Mouse (Mus musculus) CH12.LX (cell line): ENCODE results near the gene Mmgt1. TPM values are rescaled to one million over a fixed set of nuclear protein-coding genes. Genes with fewer than 3 reads are reported as not detected.

Source experiments
- DNase-seq: peaks from one replicate; pipeline ENCODE4 v3.0.0-alpha.2; 2013; ENCODE audit errors: extremely low read depth
- H3K27ac ChIP-seq: 2 replicates; pipeline ENCODE4 v1.5.1; 2012; ENCODE audit warnings: low read depth, mild to moderate bottlenecking, control low read depth, moderate library complexity; ENCODE audit not compliant: insufficient read depth
- H3K27me3 ChIP-seq: replicated peaks from 2 replicates; pipeline ENCODE3; 2012; ENCODE audit warnings: inconsistent platforms
- H3K36me3 ChIP-seq, 2 experiments: replicated peaks in 1 of 2; 2 replicates each; pipeline versions ENCODE3 to v1.6.1; 2012; ENCODE audit warnings: inconsistent platforms in 1 of 2, low read length in 1 of 2, mild to moderate bottlenecking in 1 of 2, mixed read lengths in 1 of 2, moderate library complexity in 1 of 2; ENCODE audit not compliant: control insufficient read depth in 1 of 2, insufficient read depth in 1 of 2
- H3K4me1 ChIP-seq, 2 experiments: 2 replicates each; pipeline ENCODE4 v1.6.1; 2012; ENCODE audit warnings: inconsistent platforms in 1 of 2, moderate library complexity in 1 of 2; ENCODE audit not compliant: insufficient read depth in 2 of 2, control insufficient read depth in 1 of 2
- H3K4me2 ChIP-seq: 2 replicates; pipeline ENCODE4 v1.6.1; 2012; ENCODE audit warnings: low read depth, mild to moderate bottlenecking, control low read depth; ENCODE audit not compliant: poor library complexity, insufficient read depth, severe bottlenecking
- H3K4me3 ChIP-seq, 3 experiments: fragments of 150-350 bp in 1 of 3; sonication (generic) in 1 of 3; replicated peaks in 1 of 3; 2 replicates each; pipeline versions ENCODE3 to v1.5.1; 2011 to 2012; ENCODE audit warnings: low read depth in 2 of 3, low read length in 2 of 3, mild to moderate bottlenecking in 2 of 3, moderate library complexity in 2 of 3, control low read depth in 1 of 3, improper control_type of control experiment in 1 of 3, inconsistent platforms in 1 of 3, mixed read lengths in 1 of 3; ENCODE audit not compliant: poor library complexity in 1 of 3
- H3K79me2 ChIP-seq: replicated peaks from 2 replicates; pipeline ENCODE4 v1.6.1; 2012; ENCODE audit warnings: mild to moderate bottlenecking, moderate library complexity; ENCODE audit not compliant: control insufficient read depth, poor library complexity, insufficient read depth, severe bottlenecking; ENCODE audit errors: extremely low read depth
- H3K9ac ChIP-seq: 2 replicates; pipeline ENCODE4 v1.6.1; 2012; ENCODE audit warnings: low read depth, mild to moderate bottlenecking, control low read depth, moderate library complexity; ENCODE audit not compliant: insufficient read depth
- H3K9me3 ChIP-seq: replicated peaks from 2 replicates; pipeline ENCODE3; 2012; ENCODE audit warnings: low read length, inconsistent platforms, mixed read lengths
- BHLHE40 ChIP-seq: IDR thresholded peaks from 2 replicates; pipeline ENCODE4 v1.6.1; 2011; ENCODE audit warnings: mild to moderate bottlenecking, low read depth, low read length, improper control_type of control experiment
- CHD2 ChIP-seq: IDR thresholded peaks from 2 replicates; pipeline ENCODE4 v1.6.1; 2011; ENCODE audit warnings: low read length, improper control_type of control experiment
- ELF1 ChIP-seq: IDR thresholded peaks from 2 replicates; pipeline ENCODE4 v1.6.1; 2014; ENCODE audit warnings: low read depth, mild to moderate bottlenecking, inconsistent platforms, low read length, improper control_type of control experiment
- GABPA ChIP-seq: IDR thresholded peaks from 2 replicates; pipeline ENCODE4 v1.6.1; 2012; ENCODE audit warnings: low read depth, low read length, improper control_type of control experiment, inconsistent platforms; ENCODE audit not compliant: insufficient replicate concordance
- JUN ChIP-seq: IDR thresholded peaks from 2 replicates; pipeline ENCODE4 v1.6.1; 2011; ENCODE audit warnings: low read depth, mild to moderate bottlenecking, low read length, improper control_type of control experiment, moderate library complexity; ENCODE audit not compliant: insufficient read depth
- KAT2A ChIP-seq: IDR thresholded peaks from 2 replicates; pipeline ENCODE4 v1.6.1; 2012; ENCODE audit warnings: low read length, improper control_type of control experiment, inconsistent platforms; ENCODE audit not compliant: insufficient replicate concordance
- MAFK ChIP-seq: IDR thresholded peaks from 2 replicates; pipeline ENCODE4 v1.6.1; 2011; ENCODE audit warnings: low read length, improper control_type of control experiment; ENCODE audit not compliant: insufficient replicate concordance
- MAX ChIP-seq: IDR thresholded peaks from 2 replicates; pipeline ENCODE4 v1.6.1; 2011; ENCODE audit warnings: low read length, improper control_type of control experiment
- MXI1 ChIP-seq: IDR thresholded peaks from 2 replicates; pipeline ENCODE4 v1.6.1; 2011; ENCODE audit warnings: mild to moderate bottlenecking, low read depth, low read length, improper control_type of control experiment
- NELFE ChIP-seq: IDR thresholded peaks from 2 replicates; pipeline ENCODE4 v1.6.1; 2011; ENCODE audit warnings: low read depth, low read length, improper control_type of control experiment
- NRF1 ChIP-seq: IDR thresholded peaks from 2 replicates; pipeline ENCODE4 v1.6.1; 2014; ENCODE audit warnings: low read depth, mild to moderate bottlenecking, inconsistent platforms, low read length, improper control_type of control experiment, moderate library complexity
- POLR2A ChIP-seq: IDR thresholded peaks from 2 replicates; pipeline ENCODE4 v1.6.1; 2011; ENCODE audit warnings: low read depth, mild to moderate bottlenecking, improper control_type of control experiment, low read length
- POLR2AphosphoS2 ChIP-seq: IDR thresholded peaks from 2 replicates; pipeline ENCODE4 v1.6.1; 2011; ENCODE audit warnings: low read depth, low read length, improper control_type of control experiment
- RCOR1 ChIP-seq: conservative IDR thresholded peaks from 2 replicates; pipeline ENCODE4 v1.6.1; 2012; ENCODE audit warnings: low read depth, mild to moderate bottlenecking, inconsistent platforms, low read length, improper control_type of control experiment
- TBP ChIP-seq: conservative IDR thresholded peaks from 2 replicates; pipeline ENCODE4 v1.6.1; 2011; ENCODE audit warnings: low read depth, low read length, improper control_type of control experiment
- ZMIZ1 ChIP-seq: IDR thresholded peaks from 2 replicates; pipeline ENCODE4 v1.6.1; 2012; ENCODE audit warnings: low read depth, mild to moderate bottlenecking, inconsistent platforms, low read length, improper control_type of control experiment
- dilution Hi-C: fragments of 300-500 bp; cut with MboI; formaldehyde crosslinking; loops from 2 replicates; pipeline ENCODE4 v1.14.3; 2020; ENCODE audit warnings: low sequenced_read_pairs; ENCODE audit not compliant: extremely low pct_unique_long_range_greater_than_20kb, extremely low pct_ligation_motif_present
- in situ Hi-C: fragments of 300-500 bp; cut with MboI; formaldehyde crosslinking; loops from 3 replicates; pipeline ENCODE4 v1.14.3; 2019; ENCODE audit warnings: low sequenced_read_pairs, low pct_ligation_motif_present, low pct_unique_long_range_greater_than_20kb, mixed read lengths
- polyA plus RNA-seq: library from polyadenylated mRNA; unstranded; fragments of >175 nt; gene quantifications from 2 replicates; pipeline ENCODE4 v1.2.1, GENCODE M21; 2012; ENCODE audit warnings: low read depth; ENCODE audit not compliant: insufficient read length
- total RNA-seq, 2 experiments: library from RNA; depleted of rRNA; stranded (reverse); fragments of 300-350 nt in 1 of 2; fragments of >200 nt in 1 of 2; gene quantifications; 2 replicates each; pipeline ENCODE4 v1.2.3; 2012 to 2014

Mmgt1 gene
- total and polyA plus RNA-seq, 3 experiments: 15.8 to 37.8 (median 17.0) TPM

DNA sequence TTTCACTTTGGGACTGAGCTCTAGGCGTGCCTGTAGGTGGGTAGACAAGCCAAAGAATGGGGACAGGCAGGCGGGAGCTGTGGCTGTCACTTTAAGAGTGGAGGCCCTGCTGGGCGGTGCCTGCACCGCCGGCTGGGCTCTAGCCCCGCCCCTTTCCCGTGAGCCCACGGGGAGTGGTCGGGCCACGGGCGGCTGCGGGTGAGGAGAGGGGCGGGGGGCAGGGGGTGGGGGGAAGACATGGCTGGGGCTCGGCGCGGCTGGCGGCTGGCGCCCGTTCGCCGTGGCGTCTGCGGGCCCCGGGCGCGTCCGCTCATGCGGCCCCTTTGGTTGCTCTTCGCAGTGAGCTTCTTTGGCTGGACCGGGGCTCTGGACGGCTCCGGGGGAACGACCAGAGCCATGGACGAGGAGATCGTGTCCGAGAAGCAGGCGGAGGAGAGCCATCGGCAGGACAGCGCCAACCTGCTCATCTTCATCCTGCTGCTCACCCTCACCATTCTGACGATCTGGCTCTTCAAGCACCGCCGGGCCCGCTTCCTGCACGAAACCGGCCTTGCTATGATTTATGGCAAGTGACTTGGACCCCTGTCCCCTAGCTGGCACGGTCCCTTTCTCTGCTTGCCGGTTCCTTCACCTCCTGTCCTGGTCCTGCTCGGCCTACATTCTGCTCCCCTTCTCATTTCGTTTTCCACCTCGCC is 11.9 kb upstream of the Mmgt1 start, which contains the start of gene Slc9a6:
TSS of gene Slc9a6 (plus strand) at position 135 of the 695 bp plus-strand sequence.
- Histone ChIP-seq H3K36me3 (no peaks in the 10 kb centered on the region), H3K4me3 (peak within 1 kb of the TSS; percentile 64 to 94 (median 66)), H3K9me3 (no peaks in the 10 kb centered on the region), H3K4me2 (peak within 1 kb of the TSS; percentile 57), H3K9ac (peak within 1 kb of the TSS; percentile 72), H3K79me2 (no peaks in the 10 kb centered on the region), H3K27ac (no peak within 1 kb of the TSS), H3K27me3 (no peaks in the 10 kb centered on the region), H3K4me1 (peaks cover 9 to 10% of the 10 kb centered on the region in 2 experiments; a peak in 2 of 4 replicates)
- peak; percentile 60 for DNase-seq
- no peak for TF ChIP-seq ZMIZ1
- peak; percentile 36; the same call in 1 of the 2 replicates for TF ChIP-seq NELFE
- no peak for TF ChIP-seq JUN
- 0 out of 2 replicates have a peak, but pooled peaks have one; percentile 53 for TF ChIP-seq TBP
- peak; percentile 66 for TF ChIP-seq POLR2A
- 0 out of 2 replicates have a peak, but pooled peaks have one; percentile 26 for TF ChIP-seq MXI1
- no peak for TF ChIP-seq GABPA
- in situ Hi-C loops (no loop called here), dilution Hi-C loops (no loop called here)

GRCm38 (mm10) chrX:56609285-56609622 is 11.4 kb upstream of the Mmgt1 start:
- TF ChIP-seq JUN: no peak
- no peaks in the 10 kb centered on the region for H3K79me2 ChIP-seq
- no peak overlapping the region for H3K27ac ChIP-seq
- H3K4me1 ChIP-seq: peaks cover 9 to 10% of the 10 kb centered on the region in 2 experiments; a peak in 2 of 4 replicates
- peak overlapping the region; percentile 57; the same call in 1 of the 2 replicates for H3K4me2 ChIP-seq
- peak overlapping the region; percentile 32 to 66 (median 49) for H3K4me3 ChIP-seq
- H3K9ac ChIP-seq: peak overlapping the region; percentile 37; the same call in 1 of the 2 replicates
- no peak for DNase-seq
- H3K36me3 ChIP-seq: no peaks in the 10 kb centered on the region
- H3K27me3 ChIP-seq: no peaks in the 10 kb centered on the region
- dilution Hi-C loops (no loop called here), in situ Hi-C loops (no loop called here)
- H3K9me3 ChIP-seq: no peaks in the 10 kb centered on the region

- Histone ChIP-seq H3K9me3 (no peaks in the 10 kb centered on the region), H3K36me3 (no peaks in the 10 kb centered on the region), H3K4me2 (no peak overlapping the region), H3K4me1 (peaks cover 9 to 10% of the 10 kb centered on the region in 2 experiments; a peak in 2 of 4 replicates), H3K27ac (no peak overlapping the region), H3K79me2 (no peaks in the 10 kb centered on the region), H3K4me3 (no peak overlapping the region), H3K9ac (no peak overlapping the region), H3K27me3 (no peaks in the 10 kb centered on the region)
- dilution Hi-C loops (no loop called here), in situ Hi-C loops (no loop called here)
- TF ChIP-seq KAT2A (no peak), MAX (no peak), MAFK (no peak), MXI1 (no peak), NRF1 (no peak), ELF1 (no peak), POLR2AphosphoS2 (no peak), RCOR1 (no peak), BHLHE40 (no peak), GABPA (no peak), CHD2 (no peak)
- no peak for DNase-seq
Measured at GRCm38 (mm10) chrX:56607032-56607710, 9.3 kb upstream of the Mmgt1 start.
